Mouse (Mus musculus) heart, embryonic 12.5 days (tissue): Measurements from ENCODE around the gene Smad1. TPM values are rescaled to one million over a fixed set of nuclear protein-coding genes. Genes with fewer than 3 reads are reported as not detected.

Experiments
- ATAC-seq: fragments of 200-750 bp; cut with Nextera tagmentation; 2 replicates; pipeline ENCODE4 v1.8.0; 2017; ENCODE audit warnings: moderate TSS enrichment, moderate library complexity; ENCODE audit not compliant: insufficient number of reproducible peaks, low FRiP score
- H3K27ac ChIP-seq: fragments of 300-500 bp; sonication (generic); 2 replicates; pipeline ENCODE4 v1.5.1; 2016; ENCODE audit warnings: mild to moderate bottlenecking, moderate library complexity; ENCODE audit not compliant: poor library complexity, severe bottlenecking
- H3K27me3 ChIP-seq: fragments of 300-500 bp; sonication (generic); replicated peaks from 2 replicates; pipeline ENCODE4 v1.6.1; 2016; ENCODE audit warnings: mild to moderate bottlenecking, moderate library complexity
- H3K36me3 ChIP-seq: fragments of 300-500 bp; sonication (generic); 2 replicates; pipeline ENCODE4 v1.6.1; 2016; ENCODE audit warnings: mild to moderate bottlenecking, moderate library complexity
- H3K4me1 ChIP-seq: fragments of 300-500 bp; sonication (generic); replicated peaks from 2 replicates; pipeline ENCODE4 v1.6.1; 2016; ENCODE audit warnings: mild to moderate bottlenecking
- H3K4me2 ChIP-seq: fragments of 300-500 bp; sonication (generic); 2 replicates; pipeline ENCODE4 v1.6.1; 2016; ENCODE audit warnings: mild to moderate bottlenecking, moderate library complexity
- H3K4me3 ChIP-seq: fragments of 300-500 bp; sonication (generic); 2 replicates; pipeline ENCODE4 v1.5.1; 2016; ENCODE audit warnings: mild to moderate bottlenecking
- H3K9ac ChIP-seq: fragments of 300-500 bp; sonication (generic); 2 replicates; pipeline ENCODE4 v1.6.1; 2016; ENCODE audit warnings: mild to moderate bottlenecking, moderate library complexity
- H3K9me3 ChIP-seq: fragments of 300-500 bp; sonication (generic); replicated peaks from 2 replicates; pipeline ENCODE4 v1.6.1; 2016; ENCODE audit warnings: mild to moderate bottlenecking, moderate library complexity
- WGBS: fragments of 180-500 bp; shearing (Covaris S2); methylation state at CpG from one replicate; pipeline ENCODE4 v1.1.7; 2016; 5-methylcytosine and 5-hydroxymethylcytosine counted together
- polyA plus RNA-seq: library from polyadenylated mRNA; unstranded; fragments of >200 nt; fragmentation: Nextera tagmentation; extraction: Ambion mirVana; gene quantifications from 2 replicates; pipeline ENCODE4 v1.2.1, GENCODE M21; 2016

Gene Smad1
- polyA plus RNA-seq, 1 experiment from 2014 or later = 28.7 TPM

DNA sequence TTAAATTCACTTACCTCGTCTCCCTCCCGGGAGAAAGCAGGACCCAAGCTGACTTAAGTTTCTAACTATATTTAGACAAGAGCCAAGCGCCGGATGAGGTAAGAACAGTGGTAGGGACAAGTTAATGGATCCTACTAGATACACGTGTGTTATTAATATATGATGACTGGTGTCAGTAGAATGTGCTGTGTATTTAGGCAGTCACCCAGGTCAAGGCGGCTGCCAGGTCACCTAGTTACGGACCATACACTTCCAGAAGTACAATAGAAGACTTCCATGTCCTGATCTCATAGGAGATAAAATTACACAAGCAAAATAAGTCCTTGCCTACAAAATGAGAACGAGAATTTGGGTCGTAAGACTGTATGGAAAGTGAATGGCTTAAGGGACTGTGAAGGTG lies 68.3 kb downstream of the Smad1 start:
- no peaks in the 10 kb centered on the region for H3K27me3 ChIP-seq
- H3K36me3 ChIP-seq = peaks cover 9% of the 10 kb centered on the region
- no peak overlapping the region for H3K4me3 ChIP-seq
- no peak overlapping the region for H3K9ac ChIP-seq
- H3K27ac ChIP-seq = no peak overlapping the region
- H3K4me2 ChIP-seq = no peak overlapping the region
- WGBS = 65% methylated on average over 9 of the region's 9 CpGs
- peaks cover 12% of the 10 kb centered on the region for H3K4me1 ChIP-seq
- peaks cover 13% of the 10 kb centered on the region for H3K9me3 ChIP-seq
- no peak for ATAC-seq

DNA sequence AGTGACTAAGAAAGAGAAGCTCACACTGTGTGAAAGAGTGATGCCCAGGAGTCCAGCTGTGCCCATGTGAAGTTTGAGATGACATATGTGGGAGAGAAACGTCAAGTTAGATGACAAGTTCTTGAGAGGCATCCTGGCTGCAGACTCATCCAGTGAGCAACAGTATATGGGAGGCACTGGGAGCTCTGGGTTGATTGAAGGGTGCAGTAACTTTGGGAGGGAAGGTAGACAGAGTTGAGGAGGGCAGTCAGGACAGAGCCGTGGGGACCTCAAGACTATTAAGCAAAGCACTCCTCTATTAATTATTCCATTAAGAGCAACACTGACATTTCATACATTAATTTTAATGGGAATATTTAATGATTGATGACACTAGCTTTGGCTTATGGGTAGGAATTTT lies 69.6 kb downstream of the Smad1 start:
- Histone ChIP-seq H3K9ac (no peak overlapping the region), H3K27ac (no peak overlapping the region), H3K9me3 (peaks cover 13% of the 10 kb centered on the region), H3K4me3 (no peak overlapping the region), H3K4me2 (no peak overlapping the region), H3K4me1 (peaks cover 12% of the 10 kb centered on the region), H3K27me3 (no peaks in the 10 kb centered on the region), H3K36me3 (peaks cover 9% of the 10 kb centered on the region)
- 92% methylated on average over 2 of the region's 2 CpGs for WGBS
- ATAC-seq = no peak

- no peak for ATAC-seq
- H3K4me3 ChIP-seq = no peak overlapping the region
- peaks cover 9% of the 10 kb centered on the region for H3K36me3 ChIP-seq
- H3K27ac ChIP-seq = no peak overlapping the region
- H3K9me3 ChIP-seq = peaks cover 13% of the 10 kb centered on the region
- WGBS = 86% methylated on average over 4 of the region's 4 CpGs
- H3K4me2 ChIP-seq = no peak overlapping the region
- H3K27me3 ChIP-seq = no peaks in the 10 kb centered on the region
- H3K9ac ChIP-seq = no peak overlapping the region
- H3K4me1 ChIP-seq = peaks cover 12% of the 10 kb centered on the region
Measured at GRCm38 (mm10) chr8:79329182-79329581, 70.1 kb downstream of the Smad1 start.

DNA sequence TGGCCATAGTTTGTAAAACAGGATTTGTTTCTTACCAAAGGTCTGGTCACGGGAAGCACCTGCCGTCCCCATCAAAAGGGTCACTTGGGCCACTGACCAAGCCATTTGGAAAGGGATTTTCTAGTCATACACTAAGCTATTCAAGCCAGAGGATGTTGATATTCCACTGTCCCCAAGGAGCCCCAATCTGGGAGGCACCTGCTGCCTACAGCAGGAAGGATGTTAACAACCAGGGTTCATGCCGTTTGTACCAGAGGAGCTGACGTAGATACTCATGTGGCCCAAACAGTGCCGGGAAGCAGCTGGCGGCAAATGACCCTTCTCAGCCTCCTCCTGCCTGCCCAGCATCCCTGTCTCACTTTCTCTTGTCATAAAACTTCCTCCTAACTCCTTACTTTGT lies 73.8 kb downstream of the Smad1 start:
- Histone ChIP-seq H3K9me3 (no peaks in the 10 kb centered on the region), H3K9ac (no peak overlapping the region), H3K4me2 (no peak overlapping the region), H3K4me3 (no peak overlapping the region), H3K36me3 (no peaks in the 10 kb centered on the region), H3K27ac (no peak overlapping the region), H3K27me3 (no peaks in the 10 kb centered on the region), H3K4me1 (peaks cover 5% of the 10 kb centered on the region; the same call in 1 of the 2 replicates)
- ATAC-seq = no peak
- 78% methylated on average over 6 of the region's 6 CpGs for WGBS

GRCm38 (mm10) chr8:79324928-79325327 lies 74.4 kb downstream of the Smad1 start:
- WGBS = 75% methylated on average over 5 of the region's 5 CpGs
- Histone ChIP-seq H3K9me3 (no peaks in the 10 kb centered on the region), H3K36me3 (no peaks in the 10 kb centered on the region), H3K27ac (no peak overlapping the region), H3K4me1 (peaks cover 5% of the 10 kb centered on the region; the same call in 1 of the 2 replicates), H3K9ac (no peak overlapping the region), H3K4me3 (no peak overlapping the region), H3K4me2 (no peak overlapping the region), H3K27me3 (no peaks in the 10 kb centered on the region)
- no peak for ATAC-seq

GRCm38 (mm10) chr8:79324036-79324435 lies 75.3 kb downstream of the Smad1 start:
- Histone ChIP-seq H3K9ac (no peak overlapping the region), H3K4me1 (peaks cover 5% of the 10 kb centered on the region; the same call in 1 of the 2 replicates), H3K27me3 (no peaks in the 10 kb centered on the region), H3K36me3 (no peaks in the 10 kb centered on the region), H3K4me2 (no peak overlapping the region), H3K4me3 (no peak overlapping the region), H3K9me3 (no peaks in the 10 kb centered on the region), H3K27ac (no peak overlapping the region)
- WGBS = 57% methylated on average over 3 of the region's 3 CpGs
- no peak for ATAC-seq

- no peaks in the 10 kb centered on the region for H3K27me3 ChIP-seq
- no peak overlapping the region for H3K4me3 ChIP-seq
- H3K9me3 ChIP-seq = no peaks in the 10 kb centered on the region
- peaks cover 5% of the 10 kb centered on the region; the same call in 1 of the 2 replicates for H3K4me1 ChIP-seq
- no peaks in the 10 kb centered on the region for H3K36me3 ChIP-seq
- 56% methylated on average over 7 of the region's 7 CpGs for WGBS
- no peak overlapping the region for H3K4me2 ChIP-seq
- no peak overlapping the region for H3K9ac ChIP-seq
- ATAC-seq = no peak
- H3K27ac ChIP-seq = no peak overlapping the region
Measured at GRCm38 (mm10) chr8:79323121-79323520, 76.2 kb downstream of the Smad1 start.

- ATAC-seq = no peak
- Histone ChIP-seq H3K36me3 (no peaks in the 10 kb centered on the region), H3K4me1 (no peaks in the 10 kb centered on the region), H3K27ac (no peak overlapping the region), H3K4me3 (no peak overlapping the region), H3K9ac (no peak overlapping the region), H3K27me3 (no peaks in the 10 kb centered on the region), H3K9me3 (no peaks in the 10 kb centered on the region), H3K4me2 (no peak overlapping the region)
- 61% methylated on average over 2 of the region's 2 CpGs for WGBS
Measured at GRCm38 (mm10) chr8:79310801-79311200, 88.5 kb downstream of the Smad1 start.

GRCm38 (mm10) chr8:79305941-79306340 lies 93.4 kb downstream of the Smad1 start:
- no peaks in the 10 kb centered on the region; the same call in 1 of the 2 replicates for H3K4me1 ChIP-seq
- 61% methylated on average over 5 of the region's 5 CpGs for WGBS
- no peaks in the 10 kb centered on the region for H3K36me3 ChIP-seq
- H3K27ac ChIP-seq = no peak overlapping the region
- no peaks in the 10 kb centered on the region for H3K27me3 ChIP-seq
- ATAC-seq = no peak
- no peak overlapping the region for H3K4me3 ChIP-seq
- H3K9ac ChIP-seq = no peak overlapping the region
- H3K9me3 ChIP-seq = no peaks in the 10 kb centered on the region
- H3K4me2 ChIP-seq = no peak overlapping the region

- 62% methylated on average over 3 of the region's 3 CpGs for WGBS
- Histone ChIP-seq H3K4me3 (no peak overlapping the region), H3K27ac (no peak overlapping the region), H3K27me3 (no peaks in the 10 kb centered on the region), H3K9me3 (no peaks in the 10 kb centered on the region), H3K9ac (no peak overlapping the region), H3K36me3 (no peaks in the 10 kb centered on the region), H3K4me1 (no peaks in the 10 kb centered on the region; the same call in 1 of the 2 replicates), H3K4me2 (no peak overlapping the region)
- no peak for ATAC-seq
Measured at GRCm38 (mm10) chr8:79301548-79301947, 97.8 kb downstream of the Smad1 start.

GRCm38 (mm10) chr8:79299704-79300103 lies 99.6 kb downstream of the Smad1 start:
- Histone ChIP-seq H3K4me1 (peaks cover 2% of the 10 kb centered on the region; the same call in 1 of the 2 replicates), H3K9ac (no peak overlapping the region), H3K9me3 (no peaks in the 10 kb centered on the region), H3K36me3 (no peaks in the 10 kb centered on the region), H3K27ac (no peak overlapping the region), H3K27me3 (no peaks in the 10 kb centered on the region), H3K4me3 (no peak overlapping the region), H3K4me2 (no peak overlapping the region)
- no peak for ATAC-seq
- WGBS = 84% methylated on average over 5 of the region's 5 CpGs

DNA sequence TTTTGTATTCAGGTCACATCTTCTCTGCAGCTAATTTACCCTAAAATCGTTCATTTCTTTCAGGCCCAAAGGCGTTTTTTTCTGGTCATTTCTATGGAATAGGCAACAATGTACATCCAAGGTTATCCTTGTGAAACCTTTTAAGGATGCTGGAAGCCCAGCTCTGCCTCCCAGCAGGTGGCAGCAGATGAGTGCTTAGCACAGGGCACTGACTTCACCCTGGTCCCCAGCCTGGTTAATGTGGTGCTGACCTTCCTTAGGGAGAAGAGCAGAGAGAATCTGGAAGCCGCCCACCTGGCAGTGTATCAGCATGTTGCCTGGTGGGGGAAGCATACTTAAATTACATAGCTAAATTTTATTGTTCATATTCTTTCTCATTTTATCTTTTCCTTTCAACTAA lies 101.6 kb downstream of the Smad1 start:
- no peaks in the 10 kb centered on the region for H3K9me3 ChIP-seq
- H3K27ac ChIP-seq = no peak overlapping the region
- H3K27me3 ChIP-seq = no peaks in the 10 kb centered on the region
- no peak overlapping the region for H3K4me3 ChIP-seq
- H3K4me2 ChIP-seq = no peak overlapping the region
- H3K9ac ChIP-seq = no peak overlapping the region
- H3K36me3 ChIP-seq = no peaks in the 10 kb centered on the region
- peaks cover 13% of the 10 kb centered on the region for H3K4me1 ChIP-seq
- no peak for ATAC-seq
- WGBS = 41% methylated on average over 3 of the region's 3 CpGs
